Mouse (Mus musculus): ENCODE measurements around the gene Diras2.

DNA sequence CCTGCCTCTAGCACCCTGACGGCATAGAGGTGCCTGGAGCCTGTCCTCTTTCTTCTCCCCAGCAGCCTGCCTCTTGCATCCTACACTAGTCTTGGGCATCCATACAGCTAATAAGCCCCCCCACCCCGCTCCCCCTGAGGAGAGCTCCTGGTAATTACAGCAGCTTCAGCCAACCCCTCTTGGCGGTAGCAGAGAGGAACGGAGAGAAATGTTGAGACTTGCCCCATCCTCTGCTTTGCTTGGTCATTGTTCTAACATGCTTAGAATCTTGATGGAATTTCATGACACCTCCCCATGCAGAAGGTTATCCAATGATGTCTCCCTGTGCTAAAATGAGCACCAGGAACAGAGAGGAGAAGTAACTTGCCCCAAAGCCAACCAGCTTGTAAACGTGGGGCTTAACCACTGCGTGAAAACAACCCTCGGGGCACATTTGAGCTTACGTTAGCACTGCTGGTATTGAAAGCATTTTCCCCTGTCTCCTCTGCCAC is 11.0 kb upstream of the Diras2 start:
- TF ChIP-seq POLR2A (IDR thresholded peaks at IDR 0.05; ENCODE audit: extremely low read depth, insufficient read depth, low read length) = no peak
- TF ChIP-seq CTCF (IDR thresholded peaks at IDR 0.05; ENCODE audit: low read depth, low read length) = no peak
